Mouse (Mus musculus): ENCODE measurements at regions not wholly inside any gene's neighbourhood (a gene's known extent, or its start where the extent isn't known, plus 50 kb on each side); places are given as distances from the start of the nearest gene placed in this dataset.
A peak's percentile ranks its signal among the peaks of the same experiment; 100 is the strongest.

- peak; percentile 94 for DNase-seq (ENCODE audit: low spot score)
- ATAC-seq (replicated peaks; ENCODE audit: low FRiP score, low read depth) = peak; percentile 91
- Histone ChIP-seq H3K9ac (ENCODE audit: low read depth, low read length) (no peak overlapping the region), H3K4me3 (replicated peaks; ENCODE audit: low read depth, low read length) (no peak overlapping the region), H3K4me1 (replicated peaks; ENCODE audit: insufficient read depth, low read length) (0 out of 2 replicates have a peak, but pooled peaks cover 14% of the 10 kb centered on the region), H3K36me3 (ENCODE audit: insufficient read depth, low read length) (no peaks in the 10 kb centered on the region), H3K9me3 (replicated peaks; ENCODE audit: low read length) (no peaks in the 10 kb centered on the region), H3K27ac (peak overlapping the region; percentile 86), H3K27me3 (ENCODE audit: insufficient read depth, low read length) (no peaks in the 10 kb centered on the region), H3K4me2 (ENCODE audit: low read length) (peak overlapping the region; percentile 25)
- TF ChIP-seq CTCF (IDR thresholded peaks at IDR 0.05; ENCODE audit: low read depth) = peak; percentile 44; the same call in 1 of the 2 replicates
- WGBS = 2% methylated on average over 18 of the region's 18 CpGs
These were observed 86.9 kb downstream of the Bdh1 start for GRCm38 (mm10) chr16:31508981-31509380.

- Histone ChIP-seq H3K4me1 (replicated peaks; ENCODE audit: insufficient read depth, low read length) (0 out of 2 replicates have a peak, but pooled peaks cover 14% of the 10 kb centered on the region), H3K36me3 (ENCODE audit: insufficient read depth, low read length) (no peaks in the 10 kb centered on the region), H3K9ac (ENCODE audit: low read depth, low read length) (no peak overlapping the region), H3K27ac (no peak overlapping the region), H3K27me3 (ENCODE audit: insufficient read depth, low read length) (no peaks in the 10 kb centered on the region), H3K4me3 (replicated peaks; ENCODE audit: low read depth, low read length) (no peak overlapping the region), H3K9me3 (replicated peaks; ENCODE audit: low read length) (no peaks in the 10 kb centered on the region), H3K4me2 (ENCODE audit: low read length) (no peak overlapping the region)
- DNase-seq (ENCODE audit: low spot score) (peak; percentile 21), ATAC-seq (replicated peaks; ENCODE audit: low FRiP score, low read depth) (no peak)
- WGBS = 65% methylated on average over 8 of the region's 8 CpGs
- no peak for TF ChIP-seq CTCF (IDR thresholded peaks at IDR 0.05; ENCODE audit: low read depth)
These were observed 88.0 kb downstream of the Bdh1 start for GRCm38 (mm10) chr16:31510097-31510496.

- DNase-seq (ENCODE audit: low spot score) = no peak
- no peak overlapping the region for H3K9ac ChIP-seq (ENCODE audit: low read depth, low read length)
- no peak for ATAC-seq (replicated peaks; ENCODE audit: low FRiP score, low read depth)
- H3K4me2 ChIP-seq (ENCODE audit: low read length) = no peak overlapping the region
- 95% methylated on average over 3 of the region's 3 CpGs for WGBS
- peak; percentile 19; the same call in 1 of the 2 replicates for TF ChIP-seq CTCF (IDR thresholded peaks at IDR 0.05; ENCODE audit: low read depth)
- H3K4me1 ChIP-seq (replicated peaks; ENCODE audit: insufficient read depth, low read length) = no peaks in the 10 kb centered on the region
- no peaks in the 10 kb centered on the region for H3K9me3 ChIP-seq (replicated peaks; ENCODE audit: low read length)
- no peaks in the 10 kb centered on the region for H3K36me3 ChIP-seq (ENCODE audit: insufficient read depth, low read length)
- no peak overlapping the region for H3K4me3 ChIP-seq (replicated peaks; ENCODE audit: low read depth, low read length)
- no peak overlapping the region for H3K27ac ChIP-seq
- no peaks in the 10 kb centered on the region for H3K27me3 ChIP-seq (ENCODE audit: insufficient read depth, low read length)
These were observed 96.7 kb downstream of the Bdh1 start for GRCm38 (mm10) chr16:31518816-31519215.

GRCm38 (mm10) chr16:31520081-31520480, 98.0 kb downstream of the Bdh1 start:
- no peak for TF ChIP-seq CTCF (IDR thresholded peaks at IDR 0.05; ENCODE audit: low read depth)
- 82% methylated on average over 9 of the region's 9 CpGs for WGBS
- Histone ChIP-seq H3K4me1 (replicated peaks; ENCODE audit: insufficient read depth, low read length) (no peaks in the 10 kb centered on the region), H3K4me2 (ENCODE audit: low read length) (no peak overlapping the region), H3K27me3 (ENCODE audit: insufficient read depth, low read length) (no peaks in the 10 kb centered on the region), H3K9ac (ENCODE audit: low read depth, low read length) (no peak overlapping the region), H3K9me3 (replicated peaks; ENCODE audit: low read length) (no peaks in the 10 kb centered on the region), H3K36me3 (ENCODE audit: insufficient read depth, low read length) (no peaks in the 10 kb centered on the region), H3K4me3 (replicated peaks; ENCODE audit: low read depth, low read length) (no peak overlapping the region), H3K27ac (no peak overlapping the region)
- no peak for ATAC-seq (replicated peaks; ENCODE audit: low FRiP score, low read depth)
- no peak for DNase-seq (ENCODE audit: low spot score)

GRCm38 (mm10) chr16:31521786-31522185, 99.7 kb downstream of the Bdh1 start:
- Histone ChIP-seq H3K9ac (ENCODE audit: low read depth, low read length) (no peak overlapping the region), H3K27ac (no peak overlapping the region), H3K4me3 (replicated peaks; ENCODE audit: low read depth, low read length) (no peak overlapping the region), H3K4me1 (replicated peaks; ENCODE audit: insufficient read depth, low read length) (no peaks in the 10 kb centered on the region), H3K36me3 (ENCODE audit: insufficient read depth, low read length) (no peaks in the 10 kb centered on the region), H3K27me3 (ENCODE audit: insufficient read depth, low read length) (no peaks in the 10 kb centered on the region), H3K4me2 (ENCODE audit: low read length) (no peak overlapping the region), H3K9me3 (replicated peaks; ENCODE audit: low read length) (no peaks in the 10 kb centered on the region)
- no peak for TF ChIP-seq CTCF (IDR thresholded peaks at IDR 0.05; ENCODE audit: low read depth)
- WGBS = 75% methylated on average over 6 of the region's 6 CpGs
- no peak for DNase-seq (ENCODE audit: low spot score)
- no peak for ATAC-seq (replicated peaks; ENCODE audit: low FRiP score, low read depth)

GRCm38 (mm10) chr16:31526711-31527344, 104.7 kb downstream of the Bdh1 start:
- DNase-seq (ENCODE audit: low spot score) = peak; percentile 34

More at GRCm38 (mm10) chr16:31526711-31527344, 104.7 kb downstream of the Bdh1 start:
- Histone ChIP-seq H3K4me2 (ENCODE audit: low read length) (no peak overlapping the region), H3K4me1 (replicated peaks; ENCODE audit: insufficient read depth, low read length) (no peaks in the 10 kb centered on the region), H3K4me3 (replicated peaks; ENCODE audit: low read depth, low read length) (no peak overlapping the region), H3K9ac (ENCODE audit: low read depth, low read length) (no peak overlapping the region), H3K36me3 (ENCODE audit: insufficient read depth, low read length) (no peaks in the 10 kb centered on the region), H3K27me3 (ENCODE audit: insufficient read depth, low read length) (no peaks in the 10 kb centered on the region), H3K27ac (no peak overlapping the region), H3K9me3 (replicated peaks; ENCODE audit: low read length) (no peaks in the 10 kb centered on the region)
- no peak for TF ChIP-seq CTCF (IDR thresholded peaks at IDR 0.05; ENCODE audit: low read depth)
- no peak for ATAC-seq (replicated peaks; ENCODE audit: low FRiP score, low read depth)
- WGBS = 50% methylated on average over 10 of the region's 10 CpGs
